In genomic region chr7:141204546-141204945, GRCm38 (mm10) we compare ENCODE assay signal across 25 mouse cellular contexts. TPM values are rescaled to one million over a fixed set of nuclear protein-coding genes. Genes with fewer than 3 reads are reported as not detected.
"Had no signal": no experiment of that assay in that cellular context is flagged by ENCODE, and none has a peak within 500 bp of the region (broad histone marks: within the 10 kb centered on the region; RNA-seq: fewer than 3 reads in every experiment).

No protein-coding gene starts in this region.

- H3K27me3 ChIP-seq: kidney, embryonic 15.5 days; limb, embryonic 12.5 days; limb, embryonic 15.5 days; midbrain, embryonic 12.5 days; midbrain, embryonic 15.5 days; neural tube, embryonic 12.5 days; neural tube, embryonic 15.5 days had no signal

- H3K4me3 ChIP-seq: kidney, embryonic 15.5 days; limb, embryonic 12.5 days; limb, embryonic 15.5 days; midbrain, embryonic 12.5 days; midbrain, embryonic 15.5 days; neural tube, embryonic 12.5 days; neural tube, embryonic 15.5 days had no signal

- H3K9ac ChIP-seq: kidney, embryonic 15.5 days; limb, embryonic 12.5 days; limb, embryonic 15.5 days; midbrain, embryonic 12.5 days; midbrain, embryonic 15.5 days; neural tube, embryonic 12.5 days; neural tube, embryonic 15.5 days had no signal

- H3K4me1 ChIP-seq: kidney, embryonic 15.5 days; limb, embryonic 12.5 days; limb, embryonic 15.5 days; midbrain, embryonic 12.5 days; midbrain, embryonic 15.5 days; neural tube, embryonic 12.5 days; neural tube, embryonic 15.5 days had no signal

- H3K9me3 ChIP-seq: kidney, embryonic 15.5 days; limb, embryonic 12.5 days; limb, embryonic 15.5 days; midbrain, embryonic 12.5 days; midbrain, embryonic 15.5 days; neural tube, embryonic 12.5 days; neural tube, embryonic 15.5 days had no signal

- H3K36me3 ChIP-seq: kidney, embryonic 15.5 days; midbrain, embryonic 12.5 days; midbrain, embryonic 15.5 days; neural tube, embryonic 12.5 days; neural tube, embryonic 15.5 days had no signal

- ATAC-seq: midbrain, embryonic 15.5 days had no signal

- H3K27ac ChIP-seq: kidney, embryonic 15.5 days; limb, embryonic 12.5 days; limb, embryonic 15.5 days; midbrain, embryonic 12.5 days; midbrain, embryonic 15.5 days; neural tube, embryonic 12.5 days; neural tube, embryonic 15.5 days; stomach, postnatal 0 days had no signal

- DNase-seq: kidney, adult 11 months; kidney, adult 8-10 months; kidney, postnatal 10 days; kidney, postnatal 4 days; left cerebral cortex, postnatal 4 days; lung, adult 2 months; lung, postnatal 14 days; lung, postnatal 4 days; right cerebral cortex, adult 18-20 months; right cerebral cortex, postnatal 14 days; right cerebral cortex, postnatal 4 days; thymus, adult 2 months; thymus, postnatal 14 days had no signal

- H3K4me2 ChIP-seq: kidney, embryonic 15.5 days; limb, embryonic 12.5 days; limb, embryonic 15.5 days; midbrain, embryonic 12.5 days; midbrain, embryonic 15.5 days; neural tube, embryonic 12.5 days; neural tube, embryonic 15.5 days had no signal

RNA-seq across cellular contexts. Expression of gene Lmntd2, which starts 9.3 kb away (rescaled TPM):
- total RNA-seq: layer of hippocampus, adult 18-20 months; layer of hippocampus, postnatal 14 days; left cerebral cortex, postnatal 14 days; megakaryocyte-erythroid progenitor cell, adult 5-6 weeks had no signal
